Mouse (Mus musculus): ENCODE results near the gene Galnt7. TPM values are rescaled to one million over a fixed set of nuclear protein-coding genes. Genes with fewer than 3 reads are reported as not detected.
"Not testable (repeated sequence)": the region's sequence is repeated elsewhere in the genome, so short reads cannot be mapped to it uniquely, and the experiment has no call there.

Gene Galnt7
- total RNA-seq, 1 experiment: 17.7 TPM

DNA sequence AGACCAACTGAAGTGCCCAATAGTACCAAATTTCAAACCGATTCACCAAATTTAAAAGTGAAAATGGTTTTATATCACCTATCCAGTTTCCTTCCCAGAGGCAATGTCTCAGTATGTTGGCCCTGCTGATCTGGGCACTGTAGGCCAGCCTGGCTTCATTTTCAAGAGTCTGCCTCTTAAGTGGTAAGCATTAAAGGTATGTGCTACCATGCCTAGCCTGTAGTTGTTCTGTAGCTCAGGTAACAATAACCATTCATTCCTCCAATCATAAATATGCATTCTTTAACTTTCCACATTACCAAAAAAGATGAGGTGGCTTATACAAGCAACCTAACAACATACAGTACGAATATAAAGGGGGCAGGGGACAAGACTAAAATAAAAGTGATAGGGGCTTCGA, 135.1 kb downstream of the Galnt7 start:
- 0 out of 4 replicates have a peak, but pooled peaks cover 0 to 2% of the 10 kb centered on the region in 2 experiments for H3K4me1 ChIP-seq (ENCODE audit: control insufficient read depth in 2 of 2, insufficient read depth in 2 of 2, low read length in 2 of 2, poor library complexity in 1 of 2)
- no peak for DNase-seq (ENCODE audit: low read depth, low spot score)
- H3K36me3 ChIP-seq (ENCODE audit: control insufficient read depth, insufficient read depth, low read length, poor library complexity, severe bottlenecking): peaks cover 10% of the 10 kb centered on the region

GRCm38 (mm10) chr8:57516685-57517084, 136.1 kb downstream of the Galnt7 start:
- in situ Hi-C loops (cut with MboI; ENCODE audit: low sequenced_read_pairs in 2 of 2, unreplicated experiment in 2 of 2); H3K9me3 ChIP-seq (ENCODE audit: control insufficient read depth, insufficient read depth, low read depth, low read length); H3K27ac ChIP-seq (ENCODE audit: insufficient read depth, low read depth, low read length, poor library complexity, severe bottlenecking); DNase-seq (ENCODE audit: low read depth, low spot score); H3K4me3 ChIP-seq (ENCODE audit: insufficient read depth in 1 of 2, low read depth in 1 of 2, low read length in 2 of 2, poor library complexity in 1 of 2, severe bottlenecking in 1 of 2); H3K9ac ChIP-seq (ENCODE audit: insufficient read depth, low read depth, low read length, poor library complexity, severe bottlenecking); H3K4me1 ChIP-seq (ENCODE audit: control insufficient read depth in 2 of 2, insufficient read depth in 2 of 2, low read length in 2 of 2, poor library complexity in 1 of 2): not testable (repeated sequence)
- peak; percentile 36; the same call in 1 of the 2 replicates for TF ChIP-seq ZNF384 (IDR thresholded peaks at IDR 0.05; ENCODE audit: low read depth, low read length)
- peaks cover 14% of the 10 kb centered on the region for H3K36me3 ChIP-seq (ENCODE audit: control insufficient read depth, insufficient read depth, low read length, poor library complexity, severe bottlenecking)

More for the DNA sequence above, 135.1 kb downstream of the Galnt7 start:
- TF ChIP-seq HCFC1 (IDR thresholded peaks at IDR 0.05; ENCODE audit: borderline replicate concordance, insufficient read depth, low read length) (no peak), CHD2 (IDR thresholded peaks at IDR 0.05; ENCODE audit: low read depth, low read length) (0 out of 2 replicates have a peak, but pooled peaks have one; percentile 6)
- Histone ChIP-seq H3K9ac (ENCODE audit: insufficient read depth, low read depth, low read length, poor library complexity, severe bottlenecking) (no peak overlapping the region), H3K4me3 (ENCODE audit: insufficient read depth in 1 of 2, low read depth in 1 of 2, low read length in 2 of 2, poor library complexity in 1 of 2, severe bottlenecking in 1 of 2) (no peak overlapping the region), H3K9me3 (ENCODE audit: control insufficient read depth, insufficient read depth, low read depth, low read length) (no peaks in the 10 kb centered on the region), H3K27ac (ENCODE audit: insufficient read depth, low read depth, low read length, poor library complexity, severe bottlenecking) (no peak overlapping the region)
- in situ Hi-C loops (cut with MboI; ENCODE audit: low sequenced_read_pairs in 2 of 2, unreplicated experiment in 2 of 2): no loop called here

DNA sequence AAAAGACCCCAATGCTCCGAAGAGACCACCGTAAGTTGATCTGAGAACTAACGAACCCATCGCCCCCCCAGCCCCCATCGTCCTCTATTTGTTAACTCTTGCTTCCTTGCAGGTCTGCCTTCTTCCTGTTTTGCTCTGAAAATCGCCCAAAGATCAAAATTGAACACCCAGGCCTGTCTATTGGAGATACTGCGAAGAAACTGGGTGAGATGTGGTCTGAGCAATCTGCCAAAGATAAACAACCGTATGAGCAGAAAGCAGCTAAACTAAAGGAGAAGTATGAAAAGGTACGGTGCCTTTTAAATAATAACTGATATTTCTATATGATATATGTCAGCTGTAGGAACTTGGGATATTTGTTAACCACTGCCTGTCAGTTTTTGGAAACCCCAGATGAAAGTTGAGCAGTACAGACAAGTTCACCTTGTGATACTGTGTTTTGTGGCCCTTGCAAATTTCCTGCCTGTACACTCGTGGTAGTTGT, 139.6 kb downstream of the Galnt7 start:
- DNase-seq (ENCODE audit: low read depth, low spot score); H3K4me1 ChIP-seq (ENCODE audit: control insufficient read depth in 2 of 2, insufficient read depth in 2 of 2, low read length in 2 of 2, poor library complexity in 1 of 2); H3K9me3 ChIP-seq (ENCODE audit: control insufficient read depth, insufficient read depth, low read depth, low read length); H3K27ac ChIP-seq (ENCODE audit: insufficient read depth, low read depth, low read length, poor library complexity, severe bottlenecking); in situ Hi-C loops (cut with MboI; ENCODE audit: low sequenced_read_pairs in 2 of 2, unreplicated experiment in 2 of 2): not testable (repeated sequence)
- H3K36me3 ChIP-seq (ENCODE audit: control insufficient read depth, insufficient read depth, low read length, poor library complexity, severe bottlenecking): peaks cover 14% of the 10 kb centered on the region
- peak overlapping the region; percentile 90; the same call in 1 of the 2 replicates for H3K9ac ChIP-seq (ENCODE audit: insufficient read depth, low read depth, low read length, poor library complexity, severe bottlenecking)
- H3K4me3 ChIP-seq (ENCODE audit: insufficient read depth in 1 of 2, low read depth in 1 of 2, low read length in 2 of 2, poor library complexity in 1 of 2, severe bottlenecking in 1 of 2): peak overlapping the region; percentile 74 to 94

GRCm38 (mm10) chr8:57512141-57513056, 140.4 kb downstream of the Galnt7 start:
- DNase-seq (ENCODE audit: low read depth, low spot score): no peak
- H3K36me3 ChIP-seq (ENCODE audit: control insufficient read depth, insufficient read depth, low read length, poor library complexity, severe bottlenecking): peaks cover 18% of the 10 kb centered on the region
- H3K9me3 ChIP-seq (ENCODE audit: control insufficient read depth, insufficient read depth, low read depth, low read length): no peaks in the 10 kb centered on the region
- TF ChIP-seq MAFK (IDR thresholded peaks at IDR 0.05; ENCODE audit: insufficient read depth, low read depth, low read length): no peak
- no peak for TF ChIP-seq ZNF384 (IDR thresholded peaks at IDR 0.05; ENCODE audit: low read depth, low read length)
- TF ChIP-seq ZC3H11A (IDR thresholded peaks at IDR 0.05; ENCODE audit: borderline replicate concordance, low read depth, low read length): no peak
- no peak for TF ChIP-seq CHD2 (IDR thresholded peaks at IDR 0.05; ENCODE audit: low read depth, low read length)
- peak; percentile 11; the same call in 1 of the 2 replicates for TF ChIP-seq HCFC1 (IDR thresholded peaks at IDR 0.05; ENCODE audit: borderline replicate concordance, insufficient read depth, low read length)
- H3K4me3 ChIP-seq (ENCODE audit: insufficient read depth in 1 of 2, low read depth in 1 of 2, low read length in 2 of 2, poor library complexity in 1 of 2, severe bottlenecking in 1 of 2): peak overlapping the region; percentile 84 to 94
- peak overlapping the region; percentile 99 for H3K9ac ChIP-seq (ENCODE audit: insufficient read depth, low read depth, low read length, poor library complexity, severe bottlenecking)
- peak overlapping the region; percentile 98 for H3K27ac ChIP-seq (ENCODE audit: insufficient read depth, low read depth, low read length, poor library complexity, severe bottlenecking)
- in situ Hi-C loops (cut with MboI; ENCODE audit: low sequenced_read_pairs in 2 of 2, unreplicated experiment in 2 of 2): no loop called here
- peaks cover under 1 to 7% of the 10 kb centered on the region in 2 experiments; a peak in 2 of 4 replicates for H3K4me1 ChIP-seq (ENCODE audit: control insufficient read depth in 2 of 2, insufficient read depth in 2 of 2, low read length in 2 of 2, poor library complexity in 1 of 2)

Measured in ES-E14 (cell line).